Mouse (Mus musculus) kidney, postnatal 4 days (tissue): ENCODE data around the gene D830030K20Rik.
"Not testable (repeated sequence)": the region's sequence is repeated elsewhere in the genome, so short reads cannot be mapped to it uniquely, and the experiment has no call there.

Experiments used
- DNase-seq, 2 experiments: peaks; one replicate each; pipeline ENCODE4 v3.0.0; 2021; ENCODE audit warnings: mixed read lengths in 2 of 2

The D830030K20Rik gene

DNA sequence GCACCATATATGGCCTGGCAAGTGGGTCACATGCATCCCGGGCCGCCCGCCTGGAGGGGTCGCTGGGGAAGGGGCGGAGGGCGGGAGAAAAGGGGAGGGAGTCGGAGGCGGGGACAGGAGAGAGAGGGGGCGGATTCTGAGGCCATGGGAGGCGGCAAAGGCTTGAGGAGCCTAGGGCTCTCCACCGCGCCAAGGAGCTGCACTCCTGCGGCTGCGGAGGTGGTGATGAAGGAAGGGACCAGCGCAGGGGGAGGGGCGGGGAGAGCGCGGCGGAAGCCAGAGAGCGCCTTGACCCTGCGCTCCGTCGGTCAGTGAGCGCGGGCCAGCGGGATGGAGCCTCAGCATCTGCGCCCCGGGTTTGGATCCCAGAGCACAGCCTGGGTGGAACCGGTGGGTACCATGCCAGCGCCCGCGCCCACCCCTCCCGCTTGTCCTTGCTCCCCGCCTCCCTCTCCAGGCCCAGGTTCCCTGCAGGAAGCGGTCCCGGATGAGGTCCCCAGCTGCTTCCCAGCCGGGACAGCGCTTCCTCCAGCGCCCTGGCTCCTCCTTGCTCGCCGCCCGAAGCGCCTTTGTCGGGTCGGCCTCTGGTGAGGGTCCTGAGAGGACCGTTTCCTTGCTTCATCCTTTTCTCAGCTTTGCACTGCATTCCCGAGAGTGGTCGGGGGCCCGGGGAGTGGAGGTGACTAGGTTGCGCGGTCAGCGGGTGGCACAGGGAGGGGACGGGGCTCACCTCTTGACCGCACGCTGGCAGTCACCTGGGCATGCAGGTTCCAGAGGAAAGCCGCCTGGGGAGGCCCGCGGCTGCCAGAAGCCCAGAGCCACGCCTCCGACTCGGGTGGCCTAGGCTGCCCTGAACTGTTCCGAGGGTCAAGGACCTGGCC is at the start of gene D830030K20Rik:
TSS of gene D830030K20Rik (plus strand) at position 217 of the 881 bp plus-strand sequence.
- DNase-seq, result peak; percentile 1 to 5

DNA sequence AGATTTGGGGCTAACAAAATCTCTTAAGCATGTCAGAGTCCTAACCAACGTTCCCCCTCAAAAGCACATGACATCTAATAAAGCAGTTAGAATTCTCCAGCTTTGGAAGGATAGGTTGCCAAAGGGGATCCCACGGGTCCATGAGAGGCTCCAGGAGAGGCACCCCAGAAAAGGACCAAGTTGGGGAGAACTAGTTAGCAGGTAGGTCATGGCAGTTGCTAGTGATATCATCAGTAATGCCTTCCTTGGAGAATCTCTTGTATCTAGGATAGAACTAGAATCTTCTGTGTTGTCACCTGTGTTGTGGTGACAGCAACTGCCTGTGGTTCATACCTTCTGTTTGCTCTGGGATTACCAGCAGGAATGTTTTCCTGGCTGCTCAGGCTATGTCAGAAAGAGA is 20.3 kb upstream of the D830030K20Rik start, which contains the start of gene Gm5795:
TSS of gene Gm5795 (plus strand) at position 301 of the 400 bp plus-strand sequence.
- DNase-seq, result not testable (repeated sequence)

DNA sequence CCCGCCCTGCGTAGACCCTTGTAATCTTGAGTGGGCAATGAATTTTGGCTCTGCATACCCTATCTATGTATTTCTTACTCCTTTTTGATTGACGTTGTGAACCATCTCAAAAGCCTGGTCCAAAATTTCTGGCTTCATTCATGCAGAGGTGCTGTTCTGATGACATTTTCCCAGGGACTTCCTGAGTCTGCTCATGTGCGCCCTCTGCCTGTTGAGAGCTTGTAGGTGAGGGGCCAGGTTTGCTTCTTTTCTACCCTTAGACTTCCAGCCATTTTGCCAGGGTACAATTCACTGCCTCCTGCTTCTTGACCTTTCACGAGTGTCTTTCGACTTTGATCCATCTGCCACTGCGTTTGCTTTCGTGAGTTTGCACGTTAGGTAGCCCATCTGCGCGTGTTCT is 1.1 kb downstream of the D830030K20Rik start:
- DNase-seq, result peak; percentile 36 to 38

DNA sequence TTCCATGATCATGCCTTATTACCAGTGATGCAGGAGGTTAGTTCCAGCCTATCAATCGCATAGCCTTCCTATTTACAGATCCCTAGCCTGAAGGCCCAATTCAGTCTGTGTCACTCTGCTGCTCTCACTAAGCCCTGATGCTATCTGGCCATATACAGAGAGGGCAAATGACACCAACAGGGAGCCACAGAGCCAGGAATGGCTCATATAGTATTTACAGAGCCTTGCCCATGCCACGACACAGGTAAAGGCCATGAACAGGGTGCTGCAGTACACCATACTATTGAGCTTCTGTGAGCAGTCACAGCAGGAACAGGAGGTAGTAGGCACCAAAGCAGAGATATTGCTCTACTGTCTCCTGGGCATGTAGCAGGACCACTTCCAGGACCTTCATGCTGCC is 54.2 kb downstream of the D830030K20Rik start:
- not testable (repeated sequence) for DNase-seq
